Mouse (Mus musculus): Measurements from ENCODE around the gene Rtp4. TPM values are rescaled to one million over a fixed set of nuclear protein-coding genes. Genes with fewer than 3 reads are reported as not detected.

The Rtp4 gene
- polyA plus RNA-seq (2016; fragmentation: Nextera tagmentation; extraction: Ambion mirVana), result 2.9 and 3.0 TPM in 2 replicates

DNA sequence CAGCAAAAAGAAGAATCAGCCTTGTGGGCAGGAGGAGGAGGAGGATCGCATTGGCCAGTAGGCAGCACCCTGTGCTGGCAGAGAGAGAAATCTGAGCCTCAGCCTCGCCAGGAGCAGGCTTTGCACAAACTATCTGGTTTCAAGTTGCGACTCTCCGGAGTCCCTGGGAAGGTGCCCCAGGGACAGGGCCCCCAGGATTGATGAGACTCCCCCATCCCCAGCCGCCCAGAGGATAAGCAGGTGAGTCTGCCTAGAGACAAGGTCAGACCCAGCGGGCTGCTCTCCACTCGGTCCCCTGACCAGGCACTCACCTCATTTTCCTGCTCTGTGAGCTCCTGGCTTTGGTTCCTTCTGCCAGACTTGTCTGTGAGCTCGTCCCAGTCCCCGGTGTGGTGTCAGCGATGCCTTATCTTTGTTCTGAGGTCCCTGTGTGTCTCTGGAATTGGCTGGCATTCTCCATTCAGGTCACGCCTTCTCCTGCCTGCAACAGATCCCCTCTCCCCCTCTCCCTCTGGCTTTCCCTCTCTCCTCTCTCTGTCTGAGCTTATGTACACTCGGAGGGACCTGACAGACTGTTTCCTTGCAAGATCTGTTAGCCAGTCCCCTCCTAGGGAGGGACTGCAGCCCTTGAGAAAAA lies at the start of gene Rtp4, which contains the start of gene Masp1:
Gene Rtp4, plus strand, starts transcription at position 57 of the 637 bp plus-strand sequence.
Gene Masp1, minus strand, starts transcription at position 581 of the 637 bp plus-strand sequence.
- H3K9me3 ChIP-seq, result no peaks in the 10 kb centered on the region
- 0% methylated on average over 12 of the region's 12 CpGs for WGBS
- peak; percentile 90 for ATAC-seq (ENCODE audit: low FRiP score, low read depth)
- H3K4me1 ChIP-seq, result peaks cover 53% of the 10 kb centered on the region
- H3K36me3 ChIP-seq, result no peaks in the 10 kb centered on the region
- H3K9ac ChIP-seq (replicated peaks), result peak within 1 kb of the TSS; percentile 78
- H3K4me2 ChIP-seq (replicated peaks), result peak within 1 kb of the TSS; percentile 77
- peak within 1 kb of the TSS; percentile 55 for H3K4me3 ChIP-seq
- peak within 1 kb of the TSS; percentile 92 for H3K27ac ChIP-seq (replicated peaks)
- no peaks in the 10 kb centered on the region for H3K27me3 ChIP-seq

DNA sequence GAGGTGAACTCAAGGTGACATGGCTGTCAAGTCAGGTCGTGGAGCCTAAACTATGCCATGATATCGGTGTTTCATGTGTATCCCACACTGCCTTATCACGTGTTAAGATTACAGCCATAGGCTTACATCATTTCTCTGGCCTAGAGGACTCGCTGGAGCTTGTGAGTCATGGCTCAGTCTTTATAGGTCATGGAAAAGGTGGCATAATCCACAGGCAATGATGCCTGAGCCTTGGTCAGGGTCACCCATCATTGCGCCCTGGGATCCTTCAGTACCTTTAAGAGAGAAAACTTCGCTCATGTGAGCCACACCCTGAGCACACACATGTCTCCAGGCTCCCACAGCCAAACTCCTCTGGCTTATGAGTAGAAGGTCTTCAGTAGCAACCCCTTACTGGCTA lies 48.5 kb upstream of the Rtp4 start:
- H3K4me3 ChIP-seq, result no peak overlapping the region
- no peak overlapping the region for H3K9ac ChIP-seq (replicated peaks)
- WGBS, result 93% methylated on average over 6 of the region's 6 CpGs
- H3K36me3 ChIP-seq, result peaks cover 24% of the 10 kb centered on the region
- H3K9me3 ChIP-seq, result no peaks in the 10 kb centered on the region
- H3K27ac ChIP-seq (replicated peaks), result no peak overlapping the region
- H3K4me1 ChIP-seq, result no peaks in the 10 kb centered on the region
- H3K4me2 ChIP-seq (replicated peaks), result no peak overlapping the region
- H3K27me3 ChIP-seq, result no peaks in the 10 kb centered on the region
- ATAC-seq (ENCODE audit: low FRiP score, low read depth), result no peak

DNA sequence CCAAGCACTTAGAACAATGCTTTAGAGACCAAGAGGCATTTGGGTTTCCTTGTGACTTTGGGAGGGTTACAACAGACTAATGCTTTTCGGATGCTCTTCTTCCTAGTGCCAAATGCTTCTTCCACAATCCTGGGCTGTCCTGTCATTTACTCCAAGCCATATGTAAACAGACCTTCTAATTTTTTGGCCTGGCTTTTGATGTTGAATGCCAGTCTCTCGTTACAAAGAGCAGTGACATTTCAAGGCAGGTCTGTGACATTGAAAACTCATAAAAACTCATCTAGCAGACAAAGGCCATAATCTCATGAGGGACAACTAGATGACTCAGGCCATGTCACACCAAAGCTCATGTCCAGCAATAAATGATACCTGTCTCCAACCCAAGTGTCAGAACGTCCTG lies 48.0 kb upstream of the Rtp4 start:
- Histone ChIP-seq H3K36me3 (peaks cover 24% of the 10 kb centered on the region), H3K4me1 (no peaks in the 10 kb centered on the region), H3K4me2 (replicated peaks) (no peak overlapping the region), H3K9ac (replicated peaks) (no peak overlapping the region), H3K27ac (replicated peaks) (no peak overlapping the region), H3K4me3 (no peak overlapping the region), H3K27me3 (no peaks in the 10 kb centered on the region), H3K9me3 (no peaks in the 10 kb centered on the region)
- 82% methylated on average over 3 of the region's 3 CpGs for WGBS
- ATAC-seq (ENCODE audit: low FRiP score, low read depth), result no peak

DNA sequence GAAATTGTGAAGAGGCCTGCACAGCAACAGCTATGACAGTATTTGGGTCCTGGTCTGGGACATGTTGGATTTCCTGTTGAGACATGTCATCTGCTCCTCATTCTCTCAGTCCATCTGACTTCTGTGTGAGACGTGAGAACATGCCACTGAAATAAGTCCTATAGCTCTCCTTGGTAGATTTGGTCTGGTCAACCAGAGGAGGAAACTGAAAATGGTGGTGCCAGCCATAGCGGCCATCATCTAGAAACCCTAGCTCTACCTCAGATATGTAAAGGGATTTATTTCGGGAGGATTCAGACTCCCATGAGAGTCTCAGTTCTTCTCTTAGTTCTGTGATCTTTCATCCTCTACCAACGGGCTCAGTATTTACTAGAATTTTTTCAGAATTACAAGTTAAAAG lies 44.4 kb upstream of the Rtp4 start:
- no peaks in the 10 kb centered on the region for H3K4me1 ChIP-seq
- WGBS, result 92% methylated on average over 4 of the region's 4 CpGs

DNA sequence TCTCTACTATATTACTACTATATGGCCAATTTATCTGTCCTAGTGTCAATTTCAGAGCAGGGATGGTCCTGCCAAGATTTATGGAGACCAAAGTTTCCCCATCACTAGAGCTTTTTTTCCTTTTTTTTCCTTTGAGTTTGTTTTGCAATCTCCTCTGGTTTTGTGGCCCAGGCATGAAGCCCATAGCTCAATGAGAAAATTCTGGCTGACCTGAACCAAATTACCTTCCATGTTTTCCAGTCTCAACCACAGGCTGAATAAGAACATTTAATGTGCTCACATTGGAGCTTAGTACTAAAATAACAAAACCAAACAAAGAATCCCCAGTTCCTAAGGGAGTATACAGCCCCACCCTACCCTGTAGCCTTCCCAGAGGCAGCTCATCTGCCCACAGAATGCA lies 43.5 kb upstream of the Rtp4 start:
- no peak overlapping the region for H3K27ac ChIP-seq (replicated peaks)
- H3K4me3 ChIP-seq, result no peak overlapping the region
- H3K4me2 ChIP-seq (replicated peaks), result no peak overlapping the region
- H3K9ac ChIP-seq (replicated peaks), result no peak overlapping the region
- peaks cover 5% of the 10 kb centered on the region; the same call in 1 of the 2 replicates for H3K36me3 ChIP-seq
- H3K9me3 ChIP-seq, result no peaks in the 10 kb centered on the region
- no peaks in the 10 kb centered on the region for H3K27me3 ChIP-seq
- no peaks in the 10 kb centered on the region for H3K4me1 ChIP-seq
- ATAC-seq (ENCODE audit: low FRiP score, low read depth), result no peak

More for the DNA sequence above, 44.4 kb upstream of the Rtp4 start:
- Histone ChIP-seq H3K9ac (replicated peaks) (no peak overlapping the region), H3K4me2 (replicated peaks) (no peak overlapping the region), H3K9me3 (no peaks in the 10 kb centered on the region), H3K27me3 (no peaks in the 10 kb centered on the region), H3K27ac (replicated peaks) (no peak overlapping the region), H3K4me3 (no peak overlapping the region), H3K36me3 (peaks cover 11% of the 10 kb centered on the region)
- no peak for ATAC-seq (ENCODE audit: low FRiP score, low read depth)

DNA sequence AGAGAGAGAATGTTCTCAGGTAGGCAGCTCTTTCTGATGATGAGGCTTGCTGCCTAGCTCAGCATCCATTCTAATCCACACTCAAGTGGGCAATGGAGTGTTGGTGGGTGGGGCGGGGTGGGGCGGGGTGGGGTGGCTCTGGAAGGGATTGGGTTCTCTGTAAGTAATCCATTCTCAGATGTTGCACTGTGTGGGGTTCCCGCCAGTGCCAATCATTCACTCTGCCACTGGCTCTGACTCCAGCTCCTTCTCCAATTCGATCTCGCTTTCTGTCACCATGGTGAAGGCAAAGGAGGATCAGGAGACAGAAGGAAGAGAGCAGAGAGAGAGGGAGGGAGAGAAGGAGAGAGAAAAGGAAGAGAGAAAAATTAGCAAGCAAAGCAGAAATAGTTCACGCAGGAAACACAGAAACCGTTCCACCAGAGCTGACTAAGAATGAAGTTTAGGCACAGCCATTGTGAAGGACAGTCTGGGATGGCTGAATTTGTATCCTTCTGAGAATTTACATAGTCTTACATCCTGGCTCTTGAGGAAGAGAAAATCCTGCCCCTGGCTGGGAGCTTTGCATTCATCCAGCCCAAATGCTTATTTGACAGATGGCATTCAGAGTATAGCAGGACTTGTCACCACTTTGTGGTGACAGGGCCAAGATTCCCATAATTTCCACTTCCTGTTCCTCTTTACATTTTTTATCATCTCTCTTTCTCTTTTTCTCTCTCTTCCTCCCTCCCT lies 40.1 kb upstream of the Rtp4 start:
- H3K4me1 ChIP-seq, result peaks cover 3% of the 10 kb centered on the region
- no peak overlapping the region for H3K4me2 ChIP-seq (replicated peaks)
- no peak overlapping the region for H3K9ac ChIP-seq (replicated peaks)
- H3K4me3 ChIP-seq, result no peak overlapping the region
- no peaks in the 10 kb centered on the region for H3K9me3 ChIP-seq
- H3K36me3 ChIP-seq, result peaks cover 23% of the 10 kb centered on the region
- H3K27ac ChIP-seq (replicated peaks), result no peak overlapping the region
- H3K27me3 ChIP-seq, result no peaks in the 10 kb centered on the region
- WGBS, result 63% methylated on average over 7 of the region's 7 CpGs
- ATAC-seq (ENCODE audit: low FRiP score, low read depth), result no peak

DNA sequence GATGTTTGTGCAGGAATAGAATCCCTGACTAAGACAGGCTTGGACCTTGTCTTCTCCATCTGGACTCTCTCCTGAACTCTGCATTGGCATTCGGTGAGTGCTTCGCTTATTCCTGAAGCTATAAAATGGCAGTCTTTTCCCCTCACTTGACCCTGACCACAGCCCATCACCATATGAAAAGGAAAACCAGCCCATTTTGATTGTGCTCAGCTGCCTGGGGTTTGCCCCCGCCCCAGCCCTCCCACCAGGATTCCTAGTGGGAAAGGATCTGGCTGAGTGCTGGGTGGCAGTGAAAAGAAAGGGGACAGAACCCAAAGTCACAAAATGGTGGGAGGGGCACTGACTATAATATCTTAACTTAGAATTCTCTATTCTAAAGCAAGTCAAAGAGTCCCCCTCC lies 37.9 kb upstream of the Rtp4 start:
- Histone ChIP-seq H3K9ac (replicated peaks) (no peak overlapping the region), H3K27ac (replicated peaks) (no peak overlapping the region), H3K4me2 (replicated peaks) (no peak overlapping the region), H3K4me3 (no peak overlapping the region), H3K27me3 (no peaks in the 10 kb centered on the region), H3K4me1 (peaks cover 3% of the 10 kb centered on the region), H3K36me3 (peaks cover 38% of the 10 kb centered on the region), H3K9me3 (no peaks in the 10 kb centered on the region)
- 36% methylated on average over 3 of the region's 3 CpGs for WGBS
- no peak for ATAC-seq (ENCODE audit: low FRiP score, low read depth)

DNA sequence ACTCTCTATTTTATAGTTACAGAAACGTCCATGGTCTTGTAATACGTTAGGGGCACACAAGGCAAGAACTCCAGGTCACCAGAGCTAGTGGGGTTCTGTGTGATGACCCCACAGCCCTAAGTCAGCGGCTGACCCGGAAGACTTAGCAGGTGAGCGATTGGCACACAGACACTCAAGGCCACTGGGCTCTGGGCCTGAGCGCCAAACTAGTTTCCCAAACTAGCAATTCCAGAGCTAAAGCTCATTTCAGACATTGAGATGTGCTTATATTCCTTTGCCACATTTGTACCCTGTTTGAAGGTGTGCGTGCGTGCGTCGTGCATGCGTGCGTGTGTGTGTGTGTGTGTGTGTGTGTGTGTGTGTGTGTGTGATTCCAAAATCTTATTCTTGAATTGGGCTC lies 37.2 kb upstream of the Rtp4 start:
- ATAC-seq (ENCODE audit: low FRiP score, low read depth), result no peak
- peaks cover 44% of the 10 kb centered on the region for H3K36me3 ChIP-seq
- H3K9me3 ChIP-seq, result no peaks in the 10 kb centered on the region
- peaks cover 3% of the 10 kb centered on the region for H3K4me1 ChIP-seq
- H3K27me3 ChIP-seq, result no peaks in the 10 kb centered on the region
- H3K4me2 ChIP-seq (replicated peaks), result no peak overlapping the region
- no peak overlapping the region for H3K9ac ChIP-seq (replicated peaks)
- WGBS, result 95% methylated on average over 12 of the region's 12 CpGs
- no peak overlapping the region for H3K4me3 ChIP-seq
- no peak overlapping the region for H3K27ac ChIP-seq (replicated peaks)

DNA sequence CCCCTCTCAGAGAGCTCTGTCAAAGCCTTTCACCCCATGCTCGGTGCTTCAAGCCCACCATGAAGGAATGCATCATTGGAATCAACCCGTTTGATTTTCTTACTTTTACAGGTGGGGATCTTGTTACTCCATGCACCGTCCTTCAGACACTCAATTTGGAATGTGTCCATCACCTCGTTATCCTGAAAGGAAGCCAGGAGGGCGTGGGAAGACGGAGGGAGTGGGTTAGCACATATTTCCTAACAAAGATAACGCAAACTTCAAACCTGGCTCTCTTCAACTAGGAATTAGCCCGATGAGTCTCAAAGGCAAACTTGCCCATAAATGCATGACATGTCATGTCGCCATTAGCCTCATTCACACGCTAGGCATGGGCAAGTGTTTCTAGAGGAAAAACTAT lies 36.8 kb upstream of the Rtp4 start:
- ATAC-seq (ENCODE audit: low FRiP score, low read depth), result no peak
- peaks cover 3% of the 10 kb centered on the region for H3K4me1 ChIP-seq
- H3K27me3 ChIP-seq, result no peaks in the 10 kb centered on the region
- 86% methylated on average over 10 of the region's 10 CpGs for WGBS
- no peaks in the 10 kb centered on the region for H3K9me3 ChIP-seq
- H3K36me3 ChIP-seq, result peaks cover 49% of the 10 kb centered on the region
- H3K27ac ChIP-seq (replicated peaks), result no peak overlapping the region
- no peak overlapping the region for H3K4me3 ChIP-seq
- no peak overlapping the region for H3K4me2 ChIP-seq (replicated peaks)
- no peak overlapping the region for H3K9ac ChIP-seq (replicated peaks)

DNA sequence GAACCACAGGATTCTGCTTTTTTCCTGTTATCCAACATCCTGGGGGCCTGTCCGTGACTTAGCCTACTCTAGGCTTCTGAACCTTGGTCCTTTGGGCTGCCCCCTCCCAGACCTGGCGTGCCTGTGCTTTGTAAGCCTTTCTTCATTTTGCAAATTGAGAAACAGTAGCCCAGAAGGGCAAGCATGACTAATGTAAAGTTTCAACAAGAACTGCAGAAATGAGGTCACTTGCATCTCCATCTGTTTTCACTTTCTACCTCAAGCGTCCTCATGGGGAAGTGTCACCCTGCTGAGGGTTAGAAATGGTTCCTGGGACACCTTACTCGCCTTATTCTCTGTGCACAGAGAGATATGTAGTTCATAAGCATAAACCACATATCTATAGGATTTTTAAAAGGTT lies 27.3 kb upstream of the Rtp4 start:
- Histone ChIP-seq H3K27ac (replicated peaks) (no peak overlapping the region), H3K4me1 (peaks cover 9% of the 10 kb centered on the region), H3K4me2 (replicated peaks) (no peak overlapping the region), H3K27me3 (no peaks in the 10 kb centered on the region), H3K36me3 (peaks cover 52% of the 10 kb centered on the region), H3K9me3 (no peaks in the 10 kb centered on the region), H3K9ac (replicated peaks) (no peak overlapping the region), H3K4me3 (no peak overlapping the region)
- no peak for ATAC-seq (ENCODE audit: low FRiP score, low read depth)
- 78% methylated on average over 4 of the region's 4 CpGs for WGBS

DNA sequence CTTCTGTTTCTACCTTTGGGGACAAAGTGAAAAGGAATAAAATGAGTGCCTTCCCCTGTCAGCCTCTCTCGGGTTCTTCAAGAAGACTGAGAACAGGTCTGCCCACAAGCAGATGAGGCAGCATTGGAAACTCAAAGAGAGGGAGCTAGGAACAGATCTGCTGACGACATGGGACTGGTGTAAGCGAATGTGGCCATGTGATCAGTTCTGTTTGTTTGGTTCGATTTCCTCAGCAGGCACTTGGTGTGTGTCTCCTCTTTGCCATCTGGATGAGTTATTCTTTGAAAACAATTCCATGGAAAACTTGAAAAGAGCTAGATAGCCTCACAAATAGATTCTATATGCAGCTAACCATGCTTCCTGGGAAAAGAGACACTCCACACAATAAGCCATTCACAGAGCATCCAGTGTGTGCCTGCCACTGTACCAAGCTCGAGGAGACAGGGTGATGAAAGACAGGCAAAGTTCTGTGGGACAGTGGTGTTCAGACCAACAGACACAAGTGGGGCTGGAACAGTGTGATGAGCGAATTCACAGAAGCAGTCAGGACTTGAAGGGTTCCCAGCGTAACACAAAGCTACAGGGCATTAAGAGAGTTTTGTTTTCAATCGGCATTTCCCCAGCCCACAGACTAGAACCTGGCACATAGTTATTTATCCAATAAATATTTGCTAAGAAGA lies 23.7 kb upstream of the Rtp4 start:
- Histone ChIP-seq H3K9ac (replicated peaks) (no peak overlapping the region), H3K27me3 (peaks cover 3% of the 10 kb centered on the region; the same call in 1 of the 2 replicates), H3K4me3 (no peak overlapping the region), H3K4me1 (peaks cover 16% of the 10 kb centered on the region), H3K9me3 (no peaks in the 10 kb centered on the region), H3K36me3 (peaks cover 35% of the 10 kb centered on the region), H3K27ac (replicated peaks) (no peak overlapping the region), H3K4me2 (replicated peaks) (no peak overlapping the region)
- no peak for ATAC-seq (ENCODE audit: low FRiP score, low read depth)
- WGBS, result 77% methylated on average over 8 of the region's 8 CpGs

DNA sequence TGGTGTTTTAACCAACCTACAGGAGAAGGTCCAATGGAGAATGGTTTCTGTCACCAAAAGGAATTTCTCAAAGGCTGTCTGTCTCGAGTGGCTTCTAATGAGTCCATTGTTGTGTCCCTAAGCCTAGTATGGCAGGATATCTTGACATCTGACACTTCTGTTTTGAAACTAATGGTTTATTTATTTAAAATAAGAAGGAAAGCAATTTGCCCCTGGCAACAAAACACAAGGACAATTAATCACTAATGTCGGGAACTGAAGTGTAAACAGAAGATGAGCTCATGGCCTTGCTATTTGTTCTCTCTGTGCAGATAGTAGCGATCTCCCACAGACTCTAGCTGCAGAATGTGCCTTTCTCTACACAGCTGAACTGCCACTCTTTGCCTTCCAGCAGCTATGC lies 22.7 kb upstream of the Rtp4 start:
- Histone ChIP-seq H3K9me3 (no peaks in the 10 kb centered on the region), H3K4me1 (peaks cover 16% of the 10 kb centered on the region), H3K4me3 (no peak overlapping the region), H3K27ac (replicated peaks) (no peak overlapping the region), H3K9ac (replicated peaks) (no peak overlapping the region), H3K4me2 (replicated peaks) (no peak overlapping the region), H3K27me3 (peaks cover 3% of the 10 kb centered on the region; the same call in 1 of the 2 replicates), H3K36me3 (peaks cover 24% of the 10 kb centered on the region)
- ATAC-seq (ENCODE audit: low FRiP score, low read depth), result no peak
- 23% methylated on average over 3 of the region's 3 CpGs for WGBS

Data from midbrain, embryonic 12.5 days (tissue).